22 mouse cellular contexts compared by ENCODE assay signal in the genomic region with DNA sequence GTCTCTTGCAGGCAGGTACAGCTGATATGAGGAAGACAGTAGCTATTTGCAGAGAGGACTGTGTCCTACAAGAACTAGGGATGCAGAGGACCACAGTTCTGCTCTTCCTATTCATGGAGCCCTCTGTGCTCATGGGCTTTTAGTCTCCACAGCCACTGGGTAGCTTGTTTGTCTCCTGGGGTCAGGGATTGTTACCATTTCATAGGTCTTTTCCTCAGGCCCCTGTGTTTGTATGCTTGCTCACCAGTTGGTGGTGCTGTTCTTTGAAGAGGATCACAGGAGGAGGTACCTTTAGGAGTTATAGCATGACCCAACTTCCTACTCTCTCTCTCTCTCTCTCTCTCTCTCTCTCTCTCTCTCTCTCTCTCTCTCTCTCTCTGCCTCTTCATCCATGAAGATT.
DNase-seq lines count a peak whose midpoint lies in the region; ATAC-seq and TF ChIP-seq lines count a peak whose summit lies in the region.
"Had no signal": no experiment of that assay in that cellular context is flagged by ENCODE, and none has a peak within 500 bp of the region (broad histone marks: within the 10 kb centered on the region; RNA-seq: fewer than 3 reads in every experiment).

No protein-coding gene starts in this region.

- DNase-seq in heart, adult 2 months = no peak
- DNase-seq in heart, adult 8-10 months (ENCODE audit: low spot score) = no peak
- peak; percentile 72 for DNase-seq in midbrain, embryonic 11.5 days (ENCODE audit: low spot score, missing footprints)
- DNase-seq in Patski (ENCODE audit: low read depth, low spot score) = no peak
- DNase-seq in stomach, postnatal 0 days (ENCODE audit: low spot score) = no peak
- no peak for DNase-seq in kidney, postnatal 14 days
- DNase-seq in urinary bladder, postnatal 25 days (ENCODE audit: low spot score) = no peak
- DNase-seq: B cell, adult 2 months; cerebellum, adult 11 months; gastrocnemius, postnatal 25 days; kidney, adult 18-20 months; kidney, postnatal 4 days; layer of hippocampus, postnatal 36 days; lung, postnatal 4 days; midbrain, embryonic 14.5 days; right cerebral cortex, postnatal 14 days; thymus, adult 2 months had no signal

- TF ChIP-seq CTCF in heart, adult 2 months (IDR thresholded peaks at IDR 0.05) = peak; percentile 27
- peak; percentile 27 for TF ChIP-seq CTCF in Patski (IDR thresholded peaks at IDR 0.05)
- TF ChIP-seq CTCF in stomach, postnatal 0 days (IDR thresholded peaks at IDR 0.05; ENCODE audit: low read depth) = peak; percentile 25; the same call in 1 of the 2 replicates

- no peaks in the 10 kb centered on the region for H3K9me3 ChIP-seq in midbrain, embryonic 11.5 days (ENCODE audit: control insufficient read depth, low read length)
- H3K9me3 ChIP-seq in midbrain, embryonic 13.5 days = no peaks in the 10 kb centered on the region
- H3K9me3 ChIP-seq in stomach, postnatal 0 days (ENCODE audit: control insufficient read depth, low read length) = no peaks in the 10 kb centered on the region
- H3K9me3 ChIP-seq: forebrain, embryonic 10.5 days; hindbrain, embryonic 12.5 days; limb, embryonic 10.5 days; liver, embryonic 15.5 days had no signal

- CTCF ChIA-PET in Patski (lab: Charles Lee) = no interaction called here

- no peaks in the 10 kb centered on the region for H3K36me3 ChIP-seq in heart, adult 2 months (ENCODE audit: control insufficient read depth, insufficient read depth, low read length)
- no peaks in the 10 kb centered on the region for H3K36me3 ChIP-seq in midbrain, embryonic 11.5 days (ENCODE audit: control insufficient read depth, insufficient read depth, low read length)
- H3K36me3 ChIP-seq in midbrain, embryonic 13.5 days = no peaks in the 10 kb centered on the region
- H3K36me3 ChIP-seq in stomach, postnatal 0 days (ENCODE audit: control insufficient read depth, insufficient read depth, low read length) = no peaks in the 10 kb centered on the region
- H3K36me3 ChIP-seq: forebrain, embryonic 10.5 days; hindbrain, embryonic 12.5 days; limb, embryonic 10.5 days; liver, embryonic 15.5 days had no signal

- POLR2A ChIA-PET in Patski (lab: Charles Lee) = interaction anchor here (0.7 kb wide), 1 partner anchor 47 kb away, joined by 3 read pairs; no protein-coding TSS in a partner anchor

- intact Hi-C loops in heart, adult 2 months (cut with DNase I) = loop anchor here (2.0 kb wide), 1 partner anchor 96 kb away; no protein-coding TSS in a partner anchor

- in situ Hi-C loops in Patski (cut with MboI; ENCODE audit: low pct_unique_long_range_greater_than_20kb) = no loop called here

- no peak for ATAC-seq in midbrain, embryonic 11.5 days (ENCODE audit: low FRiP score)
- ATAC-seq in midbrain, embryonic 13.5 days = no peak
- no peak for ATAC-seq in Patski
- no peak for ATAC-seq in stomach, postnatal 0 days (ENCODE audit: low FRiP score, low TSS enrichment)

- H3K4me2 ChIP-seq in midbrain, embryonic 11.5 days = no peak overlapping the region
- H3K4me2 ChIP-seq in midbrain, embryonic 13.5 days (replicated peaks) = no peak overlapping the region
- H3K4me2 ChIP-seq in stomach, postnatal 0 days (replicated peaks; ENCODE audit: low read depth) = no peak overlapping the region
- H3K4me2 ChIP-seq: hindbrain, embryonic 12.5 days; liver, embryonic 15.5 days had no signal

- H3K27me3 ChIP-seq in heart, adult 2 months (ENCODE audit: control insufficient read depth, insufficient read depth, low read length) = no peaks in the 10 kb centered on the region
- no peaks in the 10 kb centered on the region for H3K27me3 ChIP-seq in midbrain, embryonic 11.5 days (ENCODE audit: control insufficient read depth, insufficient read depth, low read length)
- H3K27me3 ChIP-seq in midbrain, embryonic 13.5 days = no peaks in the 10 kb centered on the region
- peaks cover 9% of the 10 kb centered on the region for H3K27me3 ChIP-seq in Patski
- no peaks in the 10 kb centered on the region for H3K27me3 ChIP-seq in stomach, postnatal 0 days (ENCODE audit: control insufficient read depth, insufficient read depth, low read length)
- H3K27me3 ChIP-seq: hindbrain, embryonic 12.5 days; liver, embryonic 15.5 days had no signal

- no peak overlapping the region for H3K9ac ChIP-seq in heart, adult 2 months (ENCODE audit: low read depth, low read length)
- H3K9ac ChIP-seq in midbrain, embryonic 11.5 days (ENCODE audit: low read length) = no peak overlapping the region
- no peak overlapping the region for H3K9ac ChIP-seq in midbrain, embryonic 13.5 days (replicated peaks)
- H3K9ac ChIP-seq in stomach, postnatal 0 days (ENCODE audit: low read length) = no peak overlapping the region
- H3K9ac ChIP-seq: hindbrain, embryonic 12.5 days; liver, embryonic 15.5 days had no signal

- no peak overlapping the region for H3K27ac ChIP-seq in heart, adult 2 months
- H3K27ac ChIP-seq in midbrain, embryonic 11.5 days (ENCODE audit: low read depth, low read length) = no peak overlapping the region
- H3K27ac ChIP-seq in midbrain, embryonic 13.5 days = no peak overlapping the region
- no peak overlapping the region for H3K27ac ChIP-seq in stomach, postnatal 0 days (replicated peaks)
- H3K27ac ChIP-seq: forebrain, embryonic 10.5 days; hindbrain, embryonic 12.5 days; limb, embryonic 10.5 days; liver, embryonic 15.5 days had no signal

- TF ChIP-seq POLR2A in heart, adult 2 months (IDR thresholded peaks at IDR 0.05; ENCODE audit: insufficient read depth, low read depth, low read length) = no peak

- peaks cover under 1% of the 10 kb centered on the region; the same call in 1 of the 2 replicates for H3K4me1 ChIP-seq in heart, adult 2 months (ENCODE audit: control insufficient read depth, insufficient read depth, low read length)
- H3K4me1 ChIP-seq in midbrain, embryonic 11.5 days (ENCODE audit: control insufficient read depth, insufficient read depth, low read length) = no peaks in the 10 kb centered on the region
- H3K4me1 ChIP-seq in midbrain, embryonic 13.5 days (replicated peaks) = peaks cover 7% of the 10 kb centered on the region
- no peaks in the 10 kb centered on the region for H3K4me1 ChIP-seq in stomach, postnatal 0 days (replicated peaks; ENCODE audit: control insufficient read depth, insufficient read depth)
- H3K4me1 ChIP-seq: liver, embryonic 15.5 days had no signal

- no peaks in the 10 kb centered on the region for H3K79me2 ChIP-seq in heart, adult 2 months (replicated peaks; ENCODE audit: control insufficient read depth, insufficient read depth, low read length)

- H3K4me3 ChIP-seq in heart, adult 2 months = no peak overlapping the region
- no peak overlapping the region for H3K4me3 ChIP-seq in midbrain, embryonic 11.5 days (ENCODE audit: low read depth, low read length)
- H3K4me3 ChIP-seq in midbrain, embryonic 13.5 days (replicated peaks) = no peak overlapping the region
- no peak overlapping the region for H3K4me3 ChIP-seq in stomach, postnatal 0 days (ENCODE audit: low read depth, low read length)
- H3K4me3 ChIP-seq: forebrain, embryonic 10.5 days; hindbrain, embryonic 12.5 days; limb, embryonic 10.5 days; liver, embryonic 15.5 days had no signal

- no peak for TF ChIP-seq EP300 in heart, adult 2 months (IDR thresholded peaks at IDR 0.05; ENCODE audit: insufficient read depth, low read depth, low read length)
- no peak for TF ChIP-seq EP300 in stomach, postnatal 0 days (optimal IDR thresholded peaks at IDR 0.05)
